Mouse (Mus musculus): ENCODE results near the gene Pabpc4. TPM values are rescaled to one million over a fixed set of nuclear protein-coding genes. Genes with fewer than 3 reads are reported as not detected.

Pabpc4 gene
- total RNA-seq (2014; fragmentation: Nextera tagmentation) (364 and 416 TPM in 2 replicates), total RNA-seq (2017) (201 and 257 TPM in 2 replicates)

- ATAC-seq (replicated peaks; ENCODE audit: low FRiP score, low TSS enrichment, poor library complexity, severe bottlenecking): no peak
Measured at GRCm38 (mm10) chr4:123261721-123262401, at the start of gene Pabpc4. Gene Pabpc4, plus strand, starts transcription at chr4:123262351.

- ATAC-seq (replicated peaks; ENCODE audit: low FRiP score, low TSS enrichment, poor library complexity, severe bottlenecking): no peak
Measured at GRCm38 (mm10) chr4:123213975-123214374, 48.2 kb upstream of the Pabpc4 start.

DNA sequence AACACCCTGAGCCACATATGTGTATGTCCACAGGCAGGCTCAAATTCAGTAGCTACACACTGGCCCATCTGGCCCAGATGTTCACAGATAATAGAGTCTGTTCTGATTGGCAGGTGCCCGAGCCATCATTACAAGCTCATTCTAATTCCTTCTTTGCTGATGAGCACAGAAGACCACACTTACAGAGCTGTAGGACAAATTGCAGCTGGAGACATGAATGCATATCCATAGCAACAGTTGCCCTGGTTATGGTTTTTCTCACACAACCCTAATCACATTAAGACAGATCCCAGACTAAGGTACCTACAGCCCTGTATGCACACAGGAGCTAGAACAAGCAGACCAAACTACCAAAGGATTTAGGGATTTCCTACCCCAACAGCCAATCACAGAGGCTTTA, 46.8 kb upstream of the Pabpc4 start:
- ATAC-seq (replicated peaks; ENCODE audit: low FRiP score, low TSS enrichment, poor library complexity, severe bottlenecking): no peak

DNA sequence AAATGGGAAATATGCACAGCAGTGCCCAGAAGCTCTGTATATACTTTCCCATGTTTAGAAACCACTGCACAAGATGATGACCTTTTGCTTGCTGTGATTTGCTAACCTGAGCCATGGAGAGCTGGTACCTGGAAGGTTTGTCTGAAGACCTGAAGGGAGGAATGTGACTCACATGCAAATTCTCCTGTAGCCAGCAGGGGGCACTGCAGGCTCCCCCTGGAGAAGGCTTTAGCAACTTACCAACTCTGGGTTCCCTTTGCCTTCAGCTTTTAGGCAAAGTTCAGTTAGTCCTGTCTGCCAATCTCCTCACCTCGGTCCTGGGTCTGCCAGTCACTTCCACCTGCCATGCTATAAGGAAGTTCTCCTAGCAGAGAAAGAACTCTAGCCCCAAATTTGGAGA, 45.4 kb upstream of the Pabpc4 start:
- ATAC-seq (replicated peaks; ENCODE audit: low FRiP score, low TSS enrichment, poor library complexity, severe bottlenecking): no peak

DNA sequence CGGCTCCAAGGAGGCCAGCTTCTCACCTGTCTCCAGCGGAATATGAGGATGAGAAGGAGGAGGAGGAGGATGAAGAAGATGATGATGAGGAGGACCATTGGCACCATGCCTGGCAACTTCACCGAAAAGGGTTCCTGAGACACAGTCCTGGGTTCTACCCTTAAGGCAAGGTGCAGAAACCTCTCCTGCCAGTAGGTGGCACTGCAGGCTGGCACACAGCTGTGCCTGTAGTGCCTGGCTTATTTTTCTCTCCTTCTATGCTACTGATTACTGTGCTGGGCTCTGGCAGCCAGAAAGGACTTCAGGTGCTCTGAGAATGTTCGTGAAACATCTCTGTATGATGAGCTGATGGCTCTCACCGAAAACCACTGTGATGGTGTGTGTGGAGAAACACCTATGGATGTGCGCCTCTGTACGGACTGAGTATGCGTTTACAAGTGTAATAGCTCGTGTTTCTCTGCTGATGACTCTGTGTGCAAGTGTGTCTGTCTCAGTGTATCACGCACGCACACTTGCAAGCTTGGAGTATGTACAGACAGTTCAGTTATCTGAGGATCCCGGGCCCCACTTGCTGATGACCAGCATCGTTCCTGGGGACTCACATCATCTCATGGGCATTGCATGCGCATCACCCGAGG, 42.3 kb upstream of the Pabpc4 start:
- ATAC-seq (replicated peaks; ENCODE audit: low FRiP score, low TSS enrichment, poor library complexity, severe bottlenecking): peak; percentile 70

DNA sequence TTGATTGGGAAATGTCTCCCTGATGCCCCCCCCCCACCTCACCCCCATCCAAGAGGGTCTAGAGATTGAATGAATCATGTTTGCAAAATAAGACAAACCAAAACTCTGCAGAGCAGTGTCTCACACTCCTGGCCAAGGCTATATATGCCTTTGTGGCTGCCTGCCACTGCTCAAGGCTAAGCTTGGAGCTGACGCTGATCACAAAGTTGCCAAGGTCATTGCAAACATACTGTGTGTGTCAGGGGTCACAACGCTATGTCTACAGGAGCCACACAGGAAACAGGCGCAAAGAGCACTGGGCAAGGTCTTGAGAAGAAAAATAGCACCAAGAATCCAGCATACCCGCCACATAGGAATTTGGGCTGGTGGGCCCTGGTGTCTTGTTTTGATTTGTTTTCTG, 41.5 kb upstream of the Pabpc4 start:
- ATAC-seq (replicated peaks; ENCODE audit: low FRiP score, low TSS enrichment, poor library complexity, severe bottlenecking): no peak

- peak; percentile 73; the same call in 1 of the 2 replicates for ATAC-seq (replicated peaks; ENCODE audit: low FRiP score, low TSS enrichment, poor library complexity, severe bottlenecking)
Measured at GRCm38 (mm10) chr4:123223309-123223708, 38.8 kb upstream of the Pabpc4 start.

- no peak for ATAC-seq (replicated peaks; ENCODE audit: low FRiP score, low TSS enrichment, poor library complexity, severe bottlenecking)
Measured at GRCm38 (mm10) chr4:123225718-123226403, 36.3 kb upstream of the Pabpc4 start.

- no peak for ATAC-seq (replicated peaks; ENCODE audit: low FRiP score, low TSS enrichment, poor library complexity, severe bottlenecking)
Measured at GRCm38 (mm10) chr4:123227707-123228106, 34.4 kb upstream of the Pabpc4 start.

GRCm38 (mm10) chr4:123228270-123228669, 33.9 kb upstream of the Pabpc4 start:
- ATAC-seq (replicated peaks; ENCODE audit: low FRiP score, low TSS enrichment, poor library complexity, severe bottlenecking): no peak

DNA sequence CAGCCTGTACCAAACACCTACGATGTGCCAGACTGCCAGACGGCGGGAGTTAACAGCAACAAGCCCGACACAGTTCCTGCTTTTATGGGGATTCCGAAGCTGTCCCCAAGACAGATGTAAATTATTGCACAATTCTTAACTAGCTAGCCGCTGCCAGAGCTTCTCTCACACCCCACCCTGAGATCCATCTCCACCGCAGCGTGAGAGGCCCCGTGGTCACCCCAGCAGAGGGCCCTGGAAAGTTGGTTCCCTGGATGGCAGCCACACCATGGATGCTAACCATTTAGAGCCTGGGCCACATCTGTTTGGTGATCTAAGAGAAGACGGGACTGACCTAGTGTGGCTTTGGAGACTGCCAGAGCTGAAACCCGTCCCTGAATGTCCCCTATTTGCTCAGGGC, 33.0 kb upstream of the Pabpc4 start:
- no peak for ATAC-seq (replicated peaks; ENCODE audit: low FRiP score, low TSS enrichment, poor library complexity, severe bottlenecking)

GRCm38 (mm10) chr4:123232841-123233240, 29.3 kb upstream of the Pabpc4 start:
- no peak for ATAC-seq (replicated peaks; ENCODE audit: low FRiP score, low TSS enrichment, poor library complexity, severe bottlenecking)

GRCm38 (mm10) chr4:123233492-123234084, 28.6 kb upstream of the Pabpc4 start, which contains the start of gene Heyl:
Gene Heyl, plus strand, starts transcription at chr4:123233556.
- no peak for ATAC-seq (replicated peaks; ENCODE audit: low FRiP score, low TSS enrichment, poor library complexity, severe bottlenecking)

DNA sequence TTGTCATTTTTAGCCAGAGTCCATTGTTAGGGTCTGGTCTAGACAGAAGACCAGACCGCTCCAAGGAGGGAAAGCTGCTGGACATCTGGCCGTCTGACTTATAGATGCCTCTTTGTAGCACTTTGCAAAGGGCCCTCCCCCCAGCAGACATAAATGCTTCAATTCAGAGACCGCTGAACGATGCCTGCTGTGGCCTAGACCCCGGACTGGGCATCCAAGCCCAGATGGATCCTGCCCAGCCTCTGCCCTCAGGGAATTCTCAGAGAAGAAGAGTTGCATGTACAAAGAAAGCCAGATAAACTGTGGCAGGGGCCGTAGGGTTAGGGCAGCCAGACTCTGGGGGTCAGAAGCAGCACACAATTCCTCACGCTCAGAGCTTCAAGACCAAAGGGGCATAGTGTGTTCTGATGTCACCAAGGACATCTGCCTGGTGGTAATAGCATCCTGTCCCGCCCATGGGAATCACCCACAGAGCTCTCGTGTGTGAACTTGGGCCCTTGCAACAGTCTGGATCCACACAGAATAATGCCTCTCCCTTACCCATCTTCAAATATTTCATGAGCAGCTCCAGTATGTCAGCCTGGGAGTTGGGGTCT, 26.2 kb upstream of the Pabpc4 start:
- no peak for ATAC-seq (replicated peaks; ENCODE audit: low FRiP score, low TSS enrichment, poor library complexity, severe bottlenecking)

- ATAC-seq (replicated peaks; ENCODE audit: low FRiP score, low TSS enrichment, poor library complexity, severe bottlenecking): no peak
Measured at GRCm38 (mm10) chr4:123236431-123237031, 25.6 kb upstream of the Pabpc4 start.

- ATAC-seq (replicated peaks; ENCODE audit: low FRiP score, low TSS enrichment, poor library complexity, severe bottlenecking): no peak
Measured at GRCm38 (mm10) chr4:123237386-123238266, 24.5 kb upstream of the Pabpc4 start.

- ATAC-seq (replicated peaks; ENCODE audit: low FRiP score, low TSS enrichment, poor library complexity, severe bottlenecking): no peak
Measured at GRCm38 (mm10) chr4:123239361-123240203, 22.6 kb upstream of the Pabpc4 start.

DNA sequence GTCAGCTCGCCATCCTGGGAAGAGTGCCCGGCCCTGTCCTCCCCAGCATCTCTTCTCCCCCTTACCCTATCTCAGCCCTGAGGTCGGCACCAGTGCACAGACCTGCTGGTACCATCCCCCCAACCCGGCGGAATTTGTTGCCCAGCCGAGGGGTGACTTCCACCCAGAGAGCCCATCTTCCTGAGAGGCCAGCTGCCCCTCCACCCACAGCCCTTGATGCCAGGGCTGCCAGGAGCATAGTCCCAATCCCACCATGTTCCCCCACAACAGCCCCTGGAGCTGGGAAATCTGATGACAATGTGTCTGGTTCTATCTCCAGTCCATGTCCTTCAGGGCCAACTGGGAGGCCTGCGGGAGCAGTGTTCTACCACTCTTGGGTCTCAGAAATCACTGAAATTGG, 15.9 kb upstream of the Pabpc4 start:
- ATAC-seq (replicated peaks; ENCODE audit: low FRiP score, low TSS enrichment, poor library complexity, severe bottlenecking): no peak

Measured in megakaryocyte-erythroid progenitor cell, adult 5-6 weeks (primary cell).